Mouse (Mus musculus): ENCODE data around the gene Cdyl2. TPM values are rescaled to one million over a fixed set of nuclear protein-coding genes. Genes with fewer than 3 reads are reported as not detected.

The Cdyl2 gene
- polyA plus RNA-seq, 1 experiment from 2014 or later: 9.7 TPM

GRCm38 (mm10) chr8:116635972-116636371 is 96.8 kb downstream of the Cdyl2 start:
- no peak overlapping the region for H3K9ac ChIP-seq
- no peak overlapping the region for H3K27ac ChIP-seq
- no peak overlapping the region for H3K4me3 ChIP-seq
- no peaks in the 10 kb centered on the region for H3K27me3 ChIP-seq
- 86% methylated on average over 8 of the region's 8 CpGs for WGBS
- H3K4me2 ChIP-seq (replicated peaks): no peak overlapping the region
- no peaks in the 10 kb centered on the region for H3K36me3 ChIP-seq
- H3K4me1 ChIP-seq: no peaks in the 10 kb centered on the region
- no peaks in the 10 kb centered on the region for H3K9me3 ChIP-seq
- no peak for ATAC-seq (ENCODE audit: insufficient number of reproducible peaks, insufficient read depth, low FRiP score, low TSS enrichment)

GRCm38 (mm10) chr8:116635261-116635660 is 97.5 kb downstream of the Cdyl2 start:
- H3K36me3 ChIP-seq: no peaks in the 10 kb centered on the region
- ATAC-seq (ENCODE audit: insufficient number of reproducible peaks, insufficient read depth, low FRiP score, low TSS enrichment): no peak
- no peaks in the 10 kb centered on the region for H3K27me3 ChIP-seq
- WGBS: 92% methylated on average over 13 of the region's 13 CpGs
- H3K9me3 ChIP-seq: no peaks in the 10 kb centered on the region
- H3K27ac ChIP-seq: no peak overlapping the region
- no peak overlapping the region for H3K4me3 ChIP-seq
- no peaks in the 10 kb centered on the region for H3K4me1 ChIP-seq
- H3K9ac ChIP-seq: no peak overlapping the region
- H3K4me2 ChIP-seq (replicated peaks): no peak overlapping the region

GRCm38 (mm10) chr8:116634436-116634835 is 98.4 kb downstream of the Cdyl2 start:
- Histone ChIP-seq H3K4me1 (no peaks in the 10 kb centered on the region), H3K4me2 (replicated peaks) (no peak overlapping the region), H3K9me3 (no peaks in the 10 kb centered on the region), H3K4me3 (no peak overlapping the region), H3K27me3 (no peaks in the 10 kb centered on the region), H3K36me3 (no peaks in the 10 kb centered on the region), H3K9ac (no peak overlapping the region), H3K27ac (no peak overlapping the region)
- no peak for ATAC-seq (ENCODE audit: insufficient number of reproducible peaks, insufficient read depth, low FRiP score, low TSS enrichment)
- WGBS: 96% methylated on average over 4 of the region's 4 CpGs

GRCm38 (mm10) chr8:116633470-116634150 is 99.2 kb downstream of the Cdyl2 start:
- H3K4me3 ChIP-seq: no peak overlapping the region
- H3K4me2 ChIP-seq (replicated peaks): no peak overlapping the region
- no peaks in the 10 kb centered on the region for H3K4me1 ChIP-seq
- H3K9me3 ChIP-seq: no peaks in the 10 kb centered on the region
- no peak overlapping the region for H3K27ac ChIP-seq
- no peak for ATAC-seq (ENCODE audit: insufficient number of reproducible peaks, insufficient read depth, low FRiP score, low TSS enrichment)
- no peak overlapping the region for H3K9ac ChIP-seq
- no peaks in the 10 kb centered on the region for H3K36me3 ChIP-seq
- H3K27me3 ChIP-seq: no peaks in the 10 kb centered on the region
- 66% methylated on average over 10 of the region's 10 CpGs for WGBS

- Histone ChIP-seq H3K4me1 (no peaks in the 10 kb centered on the region), H3K9ac (no peak overlapping the region), H3K4me2 (replicated peaks) (no peak overlapping the region), H3K27me3 (no peaks in the 10 kb centered on the region), H3K9me3 (no peaks in the 10 kb centered on the region), H3K36me3 (no peaks in the 10 kb centered on the region), H3K27ac (no peak overlapping the region), H3K4me3 (no peak overlapping the region)
- ATAC-seq (ENCODE audit: insufficient number of reproducible peaks, insufficient read depth, low FRiP score, low TSS enrichment): no peak
- 40% methylated on average over 11 of the region's 11 CpGs for WGBS
Measured at GRCm38 (mm10) chr8:116630066-116630465, 102.7 kb downstream of the Cdyl2 start.

- Histone ChIP-seq H3K4me2 (replicated peaks) (no peak overlapping the region), H3K4me1 (no peaks in the 10 kb centered on the region), H3K4me3 (no peak overlapping the region), H3K9ac (no peak overlapping the region), H3K9me3 (no peaks in the 10 kb centered on the region), H3K36me3 (no peaks in the 10 kb centered on the region), H3K27me3 (no peaks in the 10 kb centered on the region), H3K27ac (no peak overlapping the region)
- 77% methylated on average over 7 of the region's 7 CpGs for WGBS
- ATAC-seq (ENCODE audit: insufficient number of reproducible peaks, insufficient read depth, low FRiP score, low TSS enrichment): no peak
Measured at GRCm38 (mm10) chr8:116628975-116629374, 103.8 kb downstream of the Cdyl2 start.

GRCm38 (mm10) chr8:116627854-116628479 is 104.8 kb downstream of the Cdyl2 start:
- no peak overlapping the region for H3K27ac ChIP-seq
- H3K4me1 ChIP-seq: no peaks in the 10 kb centered on the region
- H3K36me3 ChIP-seq: no peaks in the 10 kb centered on the region
- H3K4me2 ChIP-seq (replicated peaks): no peak overlapping the region
- H3K9ac ChIP-seq: no peak overlapping the region
- H3K4me3 ChIP-seq: no peak overlapping the region
- no peak for ATAC-seq (ENCODE audit: insufficient number of reproducible peaks, insufficient read depth, low FRiP score, low TSS enrichment)
- 90% methylated on average over 2 of the region's 2 CpGs for whole genome bisulfite sequencing
- no peaks in the 10 kb centered on the region for H3K9me3 ChIP-seq
- no peaks in the 10 kb centered on the region for H3K27me3 ChIP-seq

GRCm38 (mm10) chr8:116623591-116623990 is 109.2 kb downstream of the Cdyl2 start:
- ATAC-seq (ENCODE audit: insufficient number of reproducible peaks, insufficient read depth, low FRiP score, low TSS enrichment): no peak
- WGBS: 93% methylated on average over 11 of the region's 11 CpGs
- Histone ChIP-seq H3K4me1 (peaks cover 9% of the 10 kb centered on the region; the same call in 1 of the 2 replicates), H3K4me2 (replicated peaks) (no peak overlapping the region), H3K9ac (no peak overlapping the region), H3K9me3 (no peaks in the 10 kb centered on the region), H3K36me3 (no peaks in the 10 kb centered on the region), H3K27me3 (no peaks in the 10 kb centered on the region), H3K4me3 (no peak overlapping the region), H3K27ac (no peak overlapping the region)

GRCm38 (mm10) chr8:116622326-116622725 is 110.5 kb downstream of the Cdyl2 start:
- 83% methylated on average over 9 of the region's 9 CpGs for WGBS
- H3K36me3 ChIP-seq: no peaks in the 10 kb centered on the region
- no peak overlapping the region for H3K4me3 ChIP-seq
- peaks cover 9% of the 10 kb centered on the region; the same call in 1 of the 2 replicates for H3K4me1 ChIP-seq
- H3K27me3 ChIP-seq: no peaks in the 10 kb centered on the region
- no peak overlapping the region for H3K27ac ChIP-seq
- no peak overlapping the region for H3K4me2 ChIP-seq (replicated peaks)
- no peak for ATAC-seq (ENCODE audit: insufficient number of reproducible peaks, insufficient read depth, low FRiP score, low TSS enrichment)
- H3K9ac ChIP-seq: no peak overlapping the region
- no peaks in the 10 kb centered on the region for H3K9me3 ChIP-seq

GRCm38 (mm10) chr8:116621158-116621961 is 111.4 kb downstream of the Cdyl2 start:
- Histone ChIP-seq H3K36me3 (no peaks in the 10 kb centered on the region), H3K9me3 (no peaks in the 10 kb centered on the region), H3K4me1 (peaks cover 9% of the 10 kb centered on the region; the same call in 1 of the 2 replicates), H3K27ac (no peak overlapping the region), H3K9ac (no peak overlapping the region), H3K4me2 (replicated peaks) (no peak overlapping the region), H3K4me3 (no peak overlapping the region), H3K27me3 (no peaks in the 10 kb centered on the region)
- no peak for ATAC-seq (ENCODE audit: insufficient number of reproducible peaks, insufficient read depth, low FRiP score, low TSS enrichment)
- 64% methylated on average over 21 of the region's 21 CpGs for WGBS

- Histone ChIP-seq H3K27me3 (no peaks in the 10 kb centered on the region), H3K4me2 (replicated peaks) (no peak overlapping the region), H3K4me3 (no peak overlapping the region), H3K36me3 (no peaks in the 10 kb centered on the region), H3K9me3 (no peaks in the 10 kb centered on the region), H3K4me1 (peaks cover 9% of the 10 kb centered on the region; the same call in 1 of the 2 replicates), H3K27ac (no peak overlapping the region), H3K9ac (no peak overlapping the region)
- no peak for ATAC-seq (ENCODE audit: insufficient number of reproducible peaks, insufficient read depth, low FRiP score, low TSS enrichment)
- 86% methylated on average over 15 of the region's 19 CpGs for WGBS
Measured at GRCm38 (mm10) chr8:116619686-116620320, 113.0 kb downstream of the Cdyl2 start.

All from embryonic facial prominence, embryonic 12.5 days (tissue).